Mouse (Mus musculus) liver, postnatal 0 days (tissue): ENCODE data around the gene Sdk1. TPM values are rescaled to one million over a fixed set of nuclear protein-coding genes. Genes with fewer than 3 reads are reported as not detected.

Source experiments
- ATAC-seq: fragments of 200-750 bp; cut with Nextera tagmentation; 2 replicates; pipeline ENCODE4 v1.8.0; 2017; ENCODE audit warnings: mild to moderate bottlenecking, moderate library complexity
- DNase-seq: peaks from one replicate; pipeline ENCODE4 v3.0.0-alpha.2; 2016
- H3K27ac ChIP-seq: fragments of 300-500 bp; sonication (generic); 2 replicates; pipeline ENCODE4 v1.5.1; 2014; ENCODE audit warnings: antibody characterized with exemption, moderate library complexity, mild to moderate bottlenecking, low read depth
- H3K27me3 ChIP-seq: fragments of 300-500 bp; sonication (generic); 2 replicates; pipeline ENCODE4 v1.6.1; 2014; ENCODE audit warnings: low read length, control low read depth, mixed read lengths; ENCODE audit not compliant: insufficient read depth
- H3K36me3 ChIP-seq: fragments of 300-500 bp; sonication (generic); replicated peaks from 2 replicates; pipeline ENCODE4 v1.6.1; 2014; ENCODE audit warnings: mild to moderate bottlenecking, control low read depth, low read length, moderate library complexity, mixed read lengths; ENCODE audit not compliant: insufficient read depth
- H3K4me1 ChIP-seq: fragments of 300-500 bp; sonication (generic); 2 replicates; pipeline ENCODE4 v1.6.1; 2014; ENCODE audit warnings: antibody characterized with exemption, mild to moderate bottlenecking, control low read depth; ENCODE audit not compliant: insufficient read depth
- H3K4me2 ChIP-seq: fragments of 300-500 bp; sonication (generic); 2 replicates; pipeline ENCODE4 v1.6.1; 2014; ENCODE audit warnings: low read depth, mild to moderate bottlenecking, low read length, moderate library complexity, mixed read lengths
- H3K4me3 ChIP-seq: fragments of 300-500 bp; sonication (generic); 2 replicates; pipeline ENCODE4 v1.5.1; 2014; ENCODE audit warnings: low read depth, low read length
- H3K9ac ChIP-seq: fragments of 300-500 bp; sonication (generic); replicated peaks from 2 replicates; pipeline ENCODE4 v1.6.1; 2014; ENCODE audit warnings: mild to moderate bottlenecking, moderate library complexity
- H3K9me3 ChIP-seq: fragments of 300-500 bp; sonication (generic); 2 replicates; pipeline ENCODE4 v1.6.1; 2016; ENCODE audit warnings: mild to moderate bottlenecking, control low read depth, low read length, mixed read lengths
- CTCF ChIP-seq: sonication (generic); IDR thresholded peaks from 2 replicates; pipeline ENCODE4 v1.5.1; 2016; ENCODE audit warnings: antibody characterized with exemption, low read depth
- EP300 ChIP-seq: IDR thresholded peaks from 2 replicates; pipeline ENCODE4 v1.6.1; 2016; ENCODE audit warnings: antibody characterized with exemption, low read depth, mild to moderate bottlenecking
- WGBS: fragments of 180-500 bp; shearing (Covaris S2); extraction: QIAGEN DNeasy Blood & Tissue Kit; methylation state at CpG from one replicate; pipeline ENCODE4 v1.1.7; 2014; ENCODE audit not compliant: insufficient replicate concordance; 5-methylcytosine and 5-hydroxymethylcytosine counted together
- polyA plus RNA-seq: library from polyadenylated mRNA; unstranded; fragments of >200 nt; fragmentation: Nextera tagmentation; extraction: Ambion mirVana; gene quantifications from 2 replicates; pipeline ENCODE4 v1.2.1, GENCODE M21; 2015

The Sdk1 gene
- polyA plus RNA-seq, 1 experiment from 2014 or later: 0.06 TPM

DNA sequence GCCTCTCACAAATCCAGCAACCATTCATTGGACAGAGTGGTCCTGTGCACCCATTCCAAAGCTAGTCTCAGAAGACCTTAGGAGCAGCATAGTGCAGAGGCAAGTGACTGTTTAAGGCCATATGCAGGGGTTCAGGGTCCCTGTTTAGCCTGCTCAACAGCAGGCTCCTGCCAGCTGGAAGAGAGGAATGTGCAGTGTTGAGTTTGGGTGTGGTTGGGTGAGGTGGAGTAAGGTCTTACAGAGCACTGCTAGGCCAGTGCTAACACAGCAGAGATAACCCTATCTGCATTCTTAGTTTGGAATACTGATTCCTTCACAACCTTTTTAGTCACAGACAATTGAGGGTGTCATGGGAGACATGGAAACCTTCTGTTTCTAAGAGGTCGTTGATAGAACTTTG lies 206.0 kb downstream of the Sdk1 start:
- no peak overlapping the region for H3K4me3 ChIP-seq
- H3K9ac ChIP-seq: no peak overlapping the region
- DNase-seq: no peak
- 54% methylated on average over 1 of the region's 1 CpGs for WGBS
- H3K27ac ChIP-seq: no peak overlapping the region
- H3K4me2 ChIP-seq: no peak overlapping the region
- H3K36me3 ChIP-seq: no peaks in the 10 kb centered on the region
- no peaks in the 10 kb centered on the region for H3K9me3 ChIP-seq
- no peaks in the 10 kb centered on the region for H3K27me3 ChIP-seq
- H3K4me1 ChIP-seq: no peaks in the 10 kb centered on the region
- TF ChIP-seq EP300: no peak
- TF ChIP-seq CTCF: no peak
- no peak for ATAC-seq

DNA sequence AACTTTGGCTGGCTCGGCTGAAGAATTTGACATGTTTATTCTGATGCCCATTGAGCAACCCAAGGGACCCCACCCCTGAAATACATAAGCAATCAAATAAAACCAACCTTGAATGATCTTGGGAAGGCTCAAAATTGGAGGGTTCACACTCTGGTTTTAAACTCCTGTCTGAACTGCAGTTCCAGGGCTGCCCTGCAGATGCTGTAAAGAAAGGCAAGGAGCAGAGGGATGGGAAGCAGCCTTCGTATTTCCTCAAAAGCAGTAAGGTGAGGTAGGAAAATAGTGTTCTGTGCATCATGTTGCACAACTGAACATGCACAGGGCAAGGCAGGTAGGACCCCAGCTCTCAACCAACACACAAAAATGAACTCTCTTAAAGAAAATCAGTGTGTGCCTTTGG lies 222.1 kb downstream of the Sdk1 start:
- no peak overlapping the region for H3K4me3 ChIP-seq
- TF ChIP-seq CTCF (no peak), EP300 (no peak)
- no peak for ATAC-seq
- no peaks in the 10 kb centered on the region for H3K9me3 ChIP-seq
- no peak overlapping the region for H3K27ac ChIP-seq
- no peaks in the 10 kb centered on the region for H3K4me1 ChIP-seq
- no peak for DNase-seq
- 54% methylated on average over 2 of the region's 2 CpGs for WGBS
- no peak overlapping the region for H3K9ac ChIP-seq
- H3K4me2 ChIP-seq: no peak overlapping the region
- H3K27me3 ChIP-seq: no peaks in the 10 kb centered on the region
- H3K36me3 ChIP-seq: no peaks in the 10 kb centered on the region

DNA sequence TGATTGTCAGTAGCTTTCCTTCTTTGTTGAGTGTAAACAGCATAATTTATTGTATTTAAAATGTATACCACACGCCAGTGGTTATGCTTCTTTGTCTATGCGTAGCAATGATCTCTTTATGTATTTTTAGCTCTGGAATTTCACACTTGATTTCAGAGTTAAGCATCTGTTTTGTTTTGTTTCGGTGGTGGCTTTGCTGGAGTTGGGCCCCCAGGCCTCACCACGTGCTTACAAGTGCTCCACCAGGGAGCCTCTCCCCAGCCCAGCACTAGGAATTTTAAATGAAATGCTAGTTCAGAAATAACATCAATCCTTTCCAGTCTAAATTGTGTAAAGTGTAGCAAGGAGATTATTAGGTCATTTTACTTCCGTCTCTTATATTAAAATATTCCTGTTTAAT lies 227.5 kb downstream of the Sdk1 start:
- Histone ChIP-seq H3K9ac (no peak overlapping the region), H3K36me3 (no peaks in the 10 kb centered on the region), H3K4me2 (no peak overlapping the region), H3K9me3 (no peaks in the 10 kb centered on the region), H3K27ac (no peak overlapping the region), H3K27me3 (no peaks in the 10 kb centered on the region), H3K4me3 (no peak overlapping the region), H3K4me1 (no peaks in the 10 kb centered on the region)
- TF ChIP-seq CTCF: no peak
- no peak for TF ChIP-seq EP300
- WGBS: 62% methylated on average over 5 of the region's 5 CpGs
- DNase-seq: no peak
- no peak for ATAC-seq

DNA sequence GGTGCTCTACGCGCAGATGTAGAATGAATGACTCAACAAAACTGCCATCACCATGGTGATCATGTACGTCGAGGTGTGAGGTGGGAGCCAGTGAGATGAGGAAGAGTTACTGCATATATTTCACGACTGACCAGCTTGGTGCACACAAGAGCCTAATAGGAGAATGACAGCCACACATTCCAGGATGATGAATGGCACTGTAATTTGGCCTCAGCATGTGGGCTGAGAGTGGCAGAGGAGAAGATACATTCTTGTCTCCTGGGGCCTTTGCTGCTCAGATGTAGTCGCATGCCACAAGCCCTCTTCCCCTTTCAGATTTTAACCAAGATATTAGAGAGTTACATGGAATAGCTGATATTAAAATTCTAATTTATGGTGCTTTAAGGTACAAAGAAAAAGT lies 264.0 kb downstream of the Sdk1 start:
- Histone ChIP-seq H3K4me1 (no peaks in the 10 kb centered on the region), H3K27me3 (no peaks in the 10 kb centered on the region), H3K9me3 (no peaks in the 10 kb centered on the region), H3K36me3 (no peaks in the 10 kb centered on the region), H3K27ac (no peak overlapping the region), H3K9ac (no peak overlapping the region), H3K4me3 (no peak overlapping the region), H3K4me2 (no peak overlapping the region)
- TF ChIP-seq CTCF (no peak), EP300 (no peak)
- 77% methylated on average over 6 of the region's 6 CpGs for WGBS
- no peak for DNase-seq
- no peak for ATAC-seq

DNA sequence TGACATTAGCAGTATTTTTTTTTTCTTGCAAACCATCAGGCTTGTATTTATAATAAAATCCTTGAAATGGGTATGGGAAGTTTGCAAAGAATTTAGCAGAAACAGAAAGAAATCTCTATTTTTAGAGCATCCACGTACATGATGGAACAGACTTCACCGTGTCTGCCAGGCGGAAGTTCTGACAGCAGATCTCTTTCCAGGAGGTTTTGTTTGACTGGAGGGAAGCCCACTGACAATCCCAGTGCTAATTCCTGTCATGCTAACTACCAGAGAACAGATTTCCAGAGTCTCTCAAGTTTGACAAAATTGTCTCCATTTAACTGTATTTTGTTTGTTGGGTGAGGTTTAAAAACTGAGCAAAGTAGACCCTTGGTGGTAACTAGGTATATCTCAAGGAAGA lies 265.1 kb downstream of the Sdk1 start:
- 75% methylated on average over 3 of the region's 3 CpGs for WGBS
- TF ChIP-seq CTCF (no peak), EP300 (no peak)

DNA sequence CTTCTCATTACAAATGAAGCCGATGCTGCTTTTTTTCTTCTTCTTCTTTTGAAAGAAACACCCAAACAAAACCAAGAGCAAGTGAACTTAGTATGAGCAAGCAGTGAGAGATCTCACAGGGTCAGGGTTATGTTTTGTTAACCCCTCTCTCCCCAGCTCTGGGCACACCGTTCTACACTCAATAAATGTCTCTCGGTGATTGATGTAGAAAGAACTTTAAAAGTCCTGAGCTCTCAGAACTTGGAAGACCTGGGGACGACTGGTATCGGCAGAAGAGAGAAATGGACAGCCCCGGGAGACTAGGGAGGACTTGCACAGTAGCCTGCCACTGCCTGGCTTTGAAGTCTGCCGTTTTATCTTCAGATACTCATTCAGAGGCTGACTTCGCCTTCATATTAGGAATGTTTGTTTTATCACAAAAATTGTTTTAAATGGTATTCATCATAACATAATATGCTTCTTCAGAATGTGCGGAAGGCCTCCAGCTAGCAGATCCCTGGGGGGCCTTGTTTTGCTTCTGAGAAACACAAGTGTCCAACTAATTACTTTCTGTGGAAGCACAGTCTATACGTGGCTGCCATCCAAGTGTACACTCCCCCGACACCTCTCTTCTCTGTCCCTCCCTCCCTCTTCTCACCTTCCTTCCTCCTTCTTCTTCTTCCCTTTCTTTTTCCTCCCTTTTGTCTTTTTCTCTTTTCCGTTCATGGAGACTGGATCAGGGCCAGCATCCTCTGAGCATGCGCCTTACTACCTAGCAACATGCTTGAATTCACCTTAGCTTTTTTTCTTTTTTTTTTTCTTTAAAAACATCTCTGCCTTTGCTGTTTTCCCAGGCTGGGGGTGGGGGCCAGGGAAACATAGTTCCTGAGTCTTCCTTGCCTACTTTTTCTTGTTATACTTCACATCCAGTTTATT lies 283.8 kb downstream of the Sdk1 start:
- DNase-seq (no peak), ATAC-seq (no peak)
- H3K4me3 ChIP-seq: no peak overlapping the region
- TF ChIP-seq EP300 (no peak), CTCF (no peak)
- no peaks in the 10 kb centered on the region for H3K27me3 ChIP-seq
- no peak overlapping the region for H3K9ac ChIP-seq
- no peaks in the 10 kb centered on the region for H3K4me1 ChIP-seq
- 47% methylated on average over 13 of the region's 13 CpGs for WGBS
- H3K4me2 ChIP-seq: no peak overlapping the region
- no peak overlapping the region for H3K27ac ChIP-seq
- H3K36me3 ChIP-seq: no peaks in the 10 kb centered on the region
- no peaks in the 10 kb centered on the region for H3K9me3 ChIP-seq

More for the DNA sequence above, 265.1 kb downstream of the Sdk1 start:
- DNase-seq (no peak), ATAC-seq (no peak)
- Histone ChIP-seq H3K4me3 (no peak overlapping the region), H3K27me3 (no peaks in the 10 kb centered on the region), H3K4me2 (no peak overlapping the region), H3K27ac (no peak overlapping the region), H3K9ac (no peak overlapping the region), H3K9me3 (no peaks in the 10 kb centered on the region), H3K4me1 (no peaks in the 10 kb centered on the region), H3K36me3 (no peaks in the 10 kb centered on the region)
